Mouse (Mus musculus) c-Kit-positive CD71-negative TER-119-negative erythroid progenitor cells, embryonic 14.5 days (primary cell): ENCODE data around the gene Cacna1g.

Experiments used
- DNase-seq: peaks from one replicate; pipeline ENCODE4 v3.0.0-alpha.2; 2013; ENCODE audit warnings: low read depth

Gene Cacna1g

GRCm38 (mm10) chr11:94473707-94474543, at the start of gene Cacna1g:
Gene Cacna1g, minus strand, starts transcription at chr11:94474198.
- peak; percentile 58 for DNase-seq

GRCm38 (mm10) chr11:94521219-94521843, 47.3 kb upstream of the Cacna1g start, which contains the start of gene Mycbpap:
Gene Mycbpap, minus strand, starts transcription at chr11:94521742.
- DNase-seq, result peak; percentile 41

DNA sequence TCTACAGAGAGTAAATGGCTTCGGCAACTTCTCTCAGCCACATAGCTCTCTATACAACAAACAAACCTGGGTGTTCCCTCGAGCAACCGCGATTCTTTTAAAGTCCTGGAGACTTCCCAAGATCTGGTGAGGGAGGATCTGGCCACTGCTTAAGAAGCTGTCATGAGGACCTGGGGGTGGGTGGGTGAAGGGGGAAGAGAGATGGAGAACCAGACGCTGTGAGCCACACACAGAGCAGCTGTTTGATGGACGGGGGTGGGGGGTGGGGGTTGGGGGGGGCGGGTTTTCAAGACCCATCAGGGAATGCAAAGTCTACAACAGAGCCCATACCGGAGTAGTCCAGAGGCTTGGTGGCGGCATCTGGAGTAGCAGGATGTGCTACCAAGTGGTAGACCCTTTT, 39.5 kb upstream of the Cacna1g start:
- DNase-seq, result no peak

GRCm38 (mm10) chr11:94508976-94509375, 35.0 kb upstream of the Cacna1g start:
- DNase-seq, result no peak

- DNase-seq, result no peak
Observed at GRCm38 (mm10) chr11:94501482-94501881, 27.5 kb upstream of the Cacna1g start.

DNA sequence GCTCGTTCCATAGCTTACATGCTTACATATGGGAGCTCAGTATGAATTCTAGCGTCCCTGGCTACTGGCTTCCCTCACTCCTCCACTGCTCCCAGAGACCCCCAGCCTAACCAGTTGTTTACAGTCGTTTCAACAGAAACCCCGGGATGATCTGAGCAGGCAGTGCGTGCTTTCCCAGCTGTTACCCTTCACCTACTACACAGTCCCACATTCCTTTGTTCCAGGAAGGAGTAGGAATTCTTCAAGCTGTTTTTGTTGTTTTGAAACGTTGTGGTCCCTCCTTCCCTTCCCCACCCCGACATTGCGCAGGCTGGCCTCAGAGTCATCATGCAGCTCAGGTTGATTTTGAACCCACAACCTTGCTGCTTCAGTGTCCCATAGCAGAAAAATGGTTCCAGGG, 26.4 kb upstream of the Cacna1g start:
- DNase-seq, result no peak

DNA sequence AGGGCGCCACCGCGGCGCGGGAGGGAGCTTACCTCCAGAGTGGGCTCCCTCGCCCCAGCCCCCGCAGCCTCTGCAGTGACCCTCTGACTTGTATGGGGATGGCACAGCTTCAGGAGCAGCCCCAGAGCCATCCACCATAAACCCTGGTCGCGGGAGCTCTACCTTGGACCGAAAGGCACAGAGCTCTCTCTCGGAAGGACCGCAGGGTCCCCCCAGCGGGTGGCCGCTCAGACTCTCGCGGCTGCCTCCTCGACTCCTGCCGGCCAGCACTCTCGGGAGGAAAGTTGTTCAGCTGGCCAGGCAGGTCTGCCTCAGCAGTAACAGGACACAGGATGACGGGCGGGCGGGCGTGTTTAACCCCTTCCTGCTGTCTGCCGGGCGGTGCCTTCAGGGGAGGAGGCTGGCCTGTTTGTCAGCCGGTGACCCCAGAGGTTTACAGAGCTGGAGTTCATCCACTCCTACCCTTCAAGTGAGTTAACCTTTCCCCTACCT, 25.7 kb upstream of the Cacna1g start, which contains the start of gene Epn3:
Gene Epn3 (minus strand): TSS at position 314 of the 492 bp plus-strand sequence.
- DNase-seq, result no peak

GRCm38 (mm10) chr11:94499035-94499434, 25.0 kb upstream of the Cacna1g start:
- DNase-seq, result no peak

DNA sequence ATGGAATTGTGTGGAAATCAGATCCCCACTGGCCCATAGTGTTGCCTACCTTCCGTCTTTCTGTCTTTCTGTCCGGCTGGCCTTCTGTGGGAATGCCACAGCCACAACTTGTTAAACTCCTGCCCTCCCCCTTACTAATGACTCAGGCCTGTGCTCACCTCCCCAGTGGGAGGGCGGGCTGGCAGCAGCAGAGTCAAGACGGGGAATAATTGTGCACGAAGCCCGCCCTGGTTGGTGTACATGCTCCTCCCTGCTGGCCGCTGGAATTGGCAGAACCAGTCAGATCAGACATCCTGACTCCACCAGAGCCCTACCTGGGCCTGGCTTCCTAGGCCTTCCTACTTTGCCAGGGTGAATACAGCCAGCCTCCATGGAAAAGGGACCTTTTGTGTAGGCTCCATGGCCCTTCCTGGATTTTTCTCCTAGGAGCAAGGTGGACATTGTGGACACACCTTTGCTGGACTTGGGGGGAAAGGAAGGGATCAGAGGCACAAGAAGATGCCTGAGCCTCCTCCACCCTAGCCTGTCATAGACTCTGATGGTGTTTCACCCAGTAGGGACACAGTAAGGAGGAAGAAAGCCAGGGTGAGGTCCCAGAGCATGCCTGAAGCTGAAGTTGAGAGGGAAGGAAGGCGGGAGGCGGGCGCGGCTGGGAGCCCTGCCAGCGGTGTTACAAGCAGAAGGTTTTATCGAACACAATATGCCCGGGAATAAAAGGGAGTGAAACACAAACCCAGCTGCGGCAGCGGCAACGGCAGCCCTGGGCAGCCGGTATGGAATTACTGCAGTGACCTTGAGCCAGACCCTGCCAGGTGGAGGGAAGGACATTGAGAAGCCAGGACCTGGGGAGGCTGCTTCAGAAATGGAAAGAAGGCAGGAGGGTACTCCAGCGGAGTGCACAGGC, 24.3 kb upstream of the Cacna1g start:
- no peak for DNase-seq

DNA sequence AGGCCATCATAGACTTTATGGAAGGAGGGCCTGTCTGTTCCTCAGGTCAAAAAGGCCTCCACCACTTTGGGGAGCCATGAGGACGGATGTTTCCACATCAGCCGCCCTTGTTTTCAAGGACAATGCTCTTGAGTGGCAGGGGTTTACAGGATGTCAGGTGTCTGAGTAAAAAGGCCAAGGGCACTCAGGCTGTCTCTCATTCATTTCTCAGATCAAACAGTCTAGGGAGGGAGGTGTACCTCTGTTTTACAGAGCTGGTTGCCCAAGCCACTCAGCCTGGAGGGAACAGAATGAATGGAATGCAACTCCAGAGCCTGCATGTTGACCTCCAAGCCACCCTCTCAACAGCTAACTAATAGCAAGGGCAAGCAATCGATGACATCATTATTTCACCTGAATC, 21.4 kb upstream of the Cacna1g start:
- DNase-seq, result no peak

- DNase-seq, result no peak
Observed at GRCm38 (mm10) chr11:94491749-94492099, 17.7 kb upstream of the Cacna1g start.

DNA sequence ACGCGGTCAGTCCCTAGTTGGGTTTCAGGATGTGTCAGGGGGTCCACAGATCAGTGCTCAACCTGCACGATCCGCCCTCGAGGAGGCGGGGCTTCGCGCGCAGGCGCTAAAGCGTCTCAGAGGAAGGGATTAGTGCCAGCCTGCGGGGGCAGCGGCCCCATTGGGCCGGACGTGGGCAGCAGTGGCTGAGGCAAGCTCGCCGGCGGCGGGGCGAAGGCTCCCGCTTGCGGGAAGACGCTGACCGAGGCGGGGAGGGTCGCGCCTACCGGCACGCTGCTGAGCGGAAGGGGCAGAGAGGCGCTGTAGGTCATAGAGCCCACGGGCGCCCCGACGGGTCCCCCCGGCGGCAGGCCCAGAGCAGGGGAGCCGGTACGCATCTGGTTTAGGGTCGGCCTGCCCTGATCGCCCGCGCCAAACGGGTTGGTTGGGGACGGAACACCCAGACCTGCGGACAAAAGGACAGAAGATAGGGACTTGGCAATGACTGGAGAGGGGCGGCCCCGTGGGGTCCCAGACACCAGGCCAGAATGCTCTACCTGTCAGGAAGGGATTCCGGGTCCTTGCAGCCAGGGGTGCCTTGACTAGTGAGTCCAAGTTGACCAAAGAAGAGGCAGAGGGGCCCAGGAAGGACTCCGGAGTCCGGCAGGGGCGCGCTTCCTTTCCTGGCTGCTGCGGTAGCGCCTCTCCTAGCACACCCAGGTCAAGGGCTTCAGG, 17.2 kb upstream of the Cacna1g start:
- DNase-seq, result peak; percentile 50

DNA sequence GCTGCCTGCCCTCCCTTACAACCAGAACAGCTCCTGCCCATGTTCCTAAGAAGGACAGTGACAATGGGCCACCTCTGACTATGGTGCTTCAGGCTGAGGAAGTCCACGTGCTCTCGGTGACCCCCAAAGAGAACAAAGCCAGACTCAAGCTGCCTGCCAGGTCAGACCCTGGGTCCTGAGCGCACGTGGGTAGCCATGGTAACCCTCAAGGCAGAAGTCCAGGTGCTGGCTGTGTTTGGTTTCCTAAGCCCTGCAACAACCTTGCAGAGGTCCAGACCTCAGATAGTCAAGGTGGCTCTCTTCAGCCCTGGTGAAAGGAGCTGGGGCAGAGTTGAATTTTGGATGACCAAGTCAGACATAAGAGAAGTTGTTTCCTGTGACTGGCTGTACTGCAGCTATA, 15.7 kb upstream of the Cacna1g start:
- no peak for DNase-seq

DNA sequence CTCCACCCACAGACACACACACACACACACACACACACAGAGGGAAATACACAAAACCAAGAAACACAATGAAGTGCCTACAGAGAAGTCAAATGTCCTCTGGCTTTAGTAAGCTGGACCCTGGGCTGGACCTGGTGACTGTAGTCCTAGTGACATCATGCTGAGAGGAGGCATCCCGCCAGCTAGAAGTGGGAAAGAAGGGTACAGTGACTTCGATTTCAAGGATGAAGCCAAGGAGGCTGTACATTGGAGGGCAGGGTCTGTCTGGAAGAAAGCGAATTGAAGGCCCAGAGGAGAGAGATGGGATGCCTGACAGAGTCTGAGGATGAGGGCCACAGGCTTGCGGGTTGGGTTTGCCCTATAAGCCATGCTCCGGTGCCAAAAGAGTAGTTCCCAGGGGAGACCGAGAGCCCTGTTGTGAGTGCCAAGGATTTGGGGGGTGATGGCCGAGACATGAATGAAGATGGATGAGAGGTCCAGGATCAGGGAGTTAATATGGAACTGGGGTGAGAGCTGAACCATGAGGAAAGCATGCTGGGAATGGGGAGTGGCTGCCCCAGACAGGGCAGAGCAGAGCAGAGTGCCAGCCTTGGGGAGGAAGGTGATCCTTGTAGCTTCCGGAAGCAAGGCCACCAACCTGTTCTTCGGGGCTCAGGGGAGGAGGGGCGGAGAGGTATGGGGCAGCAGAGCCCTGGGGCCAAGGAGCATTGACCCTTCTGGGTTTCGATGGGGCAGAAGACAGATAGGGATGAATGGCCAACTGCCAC, 15.0 kb upstream of the Cacna1g start:
- no peak for DNase-seq

- peak; percentile 61 for DNase-seq
Observed at GRCm38 (mm10) chr11:94486001-94486400, 12.0 kb upstream of the Cacna1g start, which contains the start of gene Spata20. Gene Spata20, minus strand, starts transcription at chr11:94486179.

DNA sequence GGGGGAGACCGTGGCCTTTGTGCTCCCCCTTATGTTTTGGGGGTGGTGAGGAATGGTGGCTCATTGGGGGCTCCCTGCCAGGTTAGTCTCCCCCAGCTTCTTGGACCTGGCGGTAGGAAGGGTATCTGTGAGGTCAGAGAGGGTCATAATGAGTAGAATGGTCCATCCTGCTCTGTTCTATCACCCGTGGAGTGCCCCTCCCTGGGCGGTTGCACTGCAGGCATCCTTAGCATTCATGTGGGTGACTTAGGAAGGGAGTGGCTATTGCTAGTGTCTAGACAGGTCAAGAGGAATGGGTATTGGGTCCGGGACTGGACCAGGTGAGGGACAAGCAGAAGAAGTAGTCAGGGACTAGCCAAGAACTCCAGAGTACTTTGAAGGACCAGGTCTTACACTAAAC, 11.2 kb upstream of the Cacna1g start:
- DNase-seq, result no peak

DNA sequence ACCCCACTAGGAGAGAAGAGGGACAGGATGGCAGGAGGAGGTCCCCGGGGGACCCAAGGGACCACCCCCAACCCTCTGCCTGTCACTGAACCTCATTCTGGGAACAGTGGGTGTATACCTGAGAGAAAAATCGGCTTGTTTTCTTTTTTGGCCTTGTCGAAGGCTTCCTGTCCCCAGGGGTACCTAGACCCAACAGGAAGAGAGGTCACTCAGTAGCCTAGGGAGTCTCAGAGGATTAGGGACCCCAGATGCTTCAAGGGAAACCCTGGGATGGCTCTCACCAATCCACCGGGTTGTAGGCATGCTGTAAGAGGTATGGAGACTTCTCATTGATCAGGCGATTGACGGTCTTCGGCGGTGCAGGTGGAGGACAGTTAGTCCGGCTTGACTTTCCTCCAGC, 10.6 kb upstream of the Cacna1g start:
- no peak for DNase-seq

- no peak for DNase-seq
Observed at GRCm38 (mm10) chr11:94483921-94484320, 9.9 kb upstream of the Cacna1g start.

DNA sequence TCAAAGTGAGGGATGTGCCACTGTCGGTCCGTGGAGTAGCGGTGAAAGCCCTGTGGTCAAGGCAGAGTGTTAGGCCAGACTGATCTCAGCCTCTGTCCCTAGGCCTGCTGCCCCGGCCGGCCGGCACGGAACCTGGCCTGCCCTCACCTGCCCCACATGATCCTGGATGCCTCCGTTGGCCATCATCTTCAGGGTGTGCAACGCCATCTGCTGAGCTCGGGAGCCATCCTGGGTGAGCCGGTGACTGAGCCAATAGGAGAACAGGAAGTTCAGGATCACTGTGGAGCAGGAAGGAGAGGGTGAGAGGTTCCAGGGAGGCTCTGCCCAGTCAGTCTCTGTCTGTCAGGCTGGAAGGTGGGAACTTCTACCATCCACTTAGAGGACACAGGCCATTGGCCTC, 9.4 kb upstream of the Cacna1g start:
- no peak for DNase-seq

GRCm38 (mm10) chr11:94482738-94483137, 8.7 kb upstream of the Cacna1g start:
- no peak for DNase-seq

- no peak for DNase-seq
Observed at GRCm38 (mm10) chr11:94481963-94482362, 8.0 kb upstream of the Cacna1g start.
